Mouse (Mus musculus) cerebellum, adult 2 months (tissue): ENCODE data around the gene Pou3f1.

Source experiments
- CTCF ChIP-seq: fragments of 200-500 bp; IDR thresholded peaks from 2 replicates; pipeline ENCODE4 v1.5.1; 2011; ENCODE audit warnings: low read depth, mild to moderate bottlenecking, control low read depth, low read length, moderate library complexity, borderline replicate concordance; ENCODE audit not compliant: insufficient read depth
- POLR2A ChIP-seq: fragments of 200-500 bp; IDR thresholded peaks from 2 replicates; pipeline ENCODE4 v1.6.1; 2011; ENCODE audit warnings: low read length, control low read depth, borderline replicate concordance; ENCODE audit not compliant: insufficient read depth

DNA sequence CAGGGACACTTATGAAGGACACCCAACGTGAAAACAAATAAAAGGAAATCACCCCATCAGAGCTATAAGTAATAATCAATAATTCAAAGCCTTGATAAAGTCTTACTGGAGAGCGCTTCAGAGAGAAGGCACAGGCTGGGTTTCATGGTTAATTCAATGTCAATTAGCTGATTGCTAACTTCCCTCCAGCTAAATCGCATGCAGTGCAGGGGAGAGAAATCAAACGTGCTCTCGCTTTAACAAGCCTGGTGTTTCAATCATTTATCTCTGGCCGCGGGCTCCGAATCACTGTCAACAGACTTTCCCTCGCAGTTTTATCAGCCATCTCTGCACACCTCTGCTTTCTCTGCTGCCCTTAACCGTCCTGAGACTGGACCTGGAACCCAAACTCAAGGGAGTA, 23.8 kb upstream of the Pou3f1 start:
- TF ChIP-seq POLR2A (no peak), CTCF (no peak)
